Mouse (Mus musculus) kidney, adult 8-10 months (tissue): ENCODE data around the gene Gm8764.
"Not testable (repeated sequence)": the region's sequence is repeated elsewhere in the genome, so short reads cannot be mapped to it uniquely, and the experiment has no call there.

Experiments used
- DNase-seq, 2 experiments: peaks; one replicate each; pipeline ENCODE4 v3.0.0; 2022

Gm8764 gene

GRCm38 (mm10) chr10:104159706-104160105, at the start of gene Gm8764:
Gene Gm8764, plus strand, starts transcription at chr10:104160006.
- not testable (repeated sequence) for DNase-seq

DNA sequence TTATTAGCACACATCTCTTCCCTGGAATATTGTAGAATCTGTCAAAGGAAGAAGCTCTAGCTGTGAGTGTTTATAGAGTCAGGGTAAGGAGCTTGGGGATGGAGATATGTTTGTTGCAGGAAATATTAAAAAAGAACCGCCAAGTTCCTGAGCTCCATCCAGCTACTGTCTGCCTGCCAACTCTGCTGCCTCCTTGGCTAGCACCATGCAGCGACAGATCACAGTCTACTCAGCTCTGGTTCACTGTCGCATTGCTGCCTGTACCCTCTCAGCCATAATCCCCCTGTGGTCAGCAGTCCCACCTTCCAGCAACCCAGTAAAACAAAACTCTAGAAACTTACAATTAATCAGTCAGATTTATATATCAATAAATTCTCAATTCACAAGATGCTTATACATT, 49.8 kb upstream of the Gm8764 start:
- no peak for DNase-seq

DNA sequence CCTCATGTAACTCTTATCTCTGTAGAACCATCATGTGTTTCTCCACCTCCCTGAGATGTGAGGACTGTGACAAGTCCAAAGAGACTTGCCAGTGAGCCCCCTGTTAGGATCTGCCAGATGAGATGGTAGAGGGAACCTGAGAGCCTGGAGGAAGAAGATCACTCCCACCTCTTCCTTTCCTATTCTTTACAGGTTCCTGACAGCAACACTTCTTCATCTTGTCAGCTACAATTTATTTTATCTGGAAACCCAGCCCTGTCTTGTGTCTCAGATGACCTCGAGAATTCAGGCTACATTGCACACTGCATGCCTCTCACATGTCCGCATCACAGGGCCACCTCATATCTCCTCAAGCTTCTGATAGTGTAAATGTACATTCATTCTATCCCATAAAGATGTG, 41.5 kb upstream of the Gm8764 start:
- no peak for DNase-seq

DNA sequence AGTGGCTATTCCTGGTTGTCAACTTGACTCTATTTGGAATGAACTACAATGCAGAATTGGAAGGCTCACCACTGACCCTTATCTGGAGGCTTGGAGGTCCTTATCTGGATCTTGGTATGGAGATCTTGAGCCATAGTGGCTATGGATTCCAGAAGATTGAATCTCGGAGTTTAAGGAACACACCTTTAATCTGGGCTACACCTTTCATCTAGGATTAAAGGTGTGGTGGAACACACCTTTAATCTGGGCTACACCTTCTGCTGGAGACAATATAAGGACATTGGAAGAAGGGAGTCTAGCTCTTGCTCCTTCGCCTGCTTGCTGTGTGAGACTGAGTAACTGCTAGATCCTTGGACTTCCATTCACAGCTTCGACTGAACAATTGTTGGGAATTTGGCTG, 17.1 kb upstream of the Gm8764 start, which contains the start of gene Gm21293:
Gm21293 (plus strand) TSS at position 301 of the 400 bp plus-strand sequence.
- DNase-seq, result not testable (repeated sequence)

DNA sequence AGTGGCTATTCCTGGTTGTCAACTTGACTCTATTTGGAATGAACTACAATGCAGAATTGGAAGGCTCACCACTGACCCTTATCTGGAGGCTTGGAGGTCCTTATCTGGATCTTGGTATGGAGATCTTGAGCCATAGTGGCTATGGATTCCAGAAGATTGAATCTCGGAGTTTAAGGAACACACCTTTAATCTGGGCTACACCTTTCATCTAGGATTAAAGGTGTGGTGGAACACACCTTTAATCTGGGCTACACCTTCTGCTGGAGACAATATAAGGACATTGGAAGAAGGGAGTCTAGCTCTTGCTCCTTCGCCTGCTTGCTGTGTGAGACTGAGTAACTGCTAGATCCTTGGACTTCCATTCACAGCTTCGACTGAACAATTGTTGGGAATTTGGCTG, 8.6 kb upstream of the Gm8764 start, which contains the start of gene Gm6763:
Gm6763 (plus strand) TSS at position 301 of the 400 bp plus-strand sequence.
- not testable (repeated sequence) for DNase-seq

DNA sequence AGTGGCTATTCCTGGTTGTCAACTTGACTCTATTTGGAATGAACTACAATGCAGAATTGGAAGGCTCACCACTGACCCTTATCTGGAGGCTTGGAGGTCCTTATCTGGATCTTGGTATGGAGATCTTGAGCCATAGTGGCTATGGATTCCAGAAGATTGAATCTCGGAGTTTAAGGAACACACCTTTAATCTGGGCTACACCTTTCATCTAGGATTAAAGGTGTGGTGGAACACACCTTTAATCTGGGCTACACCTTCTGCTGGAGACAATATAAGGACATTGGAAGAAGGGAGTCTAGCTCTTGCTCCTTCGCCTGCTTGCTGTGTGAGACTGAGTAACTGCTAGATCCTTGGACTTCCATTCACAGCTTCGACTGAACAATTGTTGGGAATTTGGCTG, 8.4 kb downstream of the Gm8764 start, which contains the start of gene Gm21304:
Gm21304 (plus strand) TSS at position 301 of the 400 bp plus-strand sequence.
- DNase-seq, result not testable (repeated sequence)

DNA sequence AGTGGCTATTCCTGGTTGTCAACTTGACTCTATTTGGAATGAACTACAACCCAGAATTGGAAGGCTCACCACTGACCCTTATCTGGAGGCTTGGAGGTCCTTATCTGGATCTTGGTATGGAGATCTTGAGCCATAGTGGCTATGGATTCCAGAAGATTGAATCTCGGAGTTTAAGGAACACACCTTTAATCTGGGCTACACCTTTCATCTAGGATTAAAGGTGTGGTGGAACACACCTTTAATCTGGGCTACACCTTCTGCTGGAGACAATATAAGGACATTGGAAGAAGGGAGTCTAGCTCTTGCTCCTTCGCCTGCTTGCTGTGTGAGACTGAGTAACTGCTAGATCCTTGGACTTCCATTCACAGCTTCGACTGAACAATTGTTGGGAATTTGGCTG, 16.9 kb downstream of the Gm8764 start, which contains the start of gene Gm21312:
Gm21312 (plus strand) TSS at position 301 of the 400 bp plus-strand sequence.
- DNase-seq, result not testable (repeated sequence)

DNA sequence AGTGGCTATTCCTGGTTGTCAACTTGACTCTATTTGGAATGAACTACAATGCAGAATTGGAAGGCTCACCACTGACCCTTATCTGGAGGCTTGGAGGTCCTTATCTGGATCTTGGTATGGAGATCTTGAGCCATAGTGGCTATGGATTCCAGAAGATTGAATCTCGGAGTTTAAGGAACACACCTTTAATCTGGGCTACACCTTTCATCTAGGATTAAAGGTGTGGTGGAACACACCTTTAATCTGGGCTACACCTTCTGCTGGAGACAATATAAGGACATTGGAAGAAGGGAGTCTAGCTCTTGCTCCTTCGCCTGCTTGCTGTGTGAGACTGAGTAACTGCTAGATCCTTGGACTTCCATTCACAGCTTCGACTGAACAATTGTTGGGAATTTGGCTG, 25.4 kb downstream of the Gm8764 start, which contains the start of gene Gm20765:
Gm20765 (plus strand) TSS at position 301 of the 400 bp plus-strand sequence.
- DNase-seq, result not testable (repeated sequence)

DNA sequence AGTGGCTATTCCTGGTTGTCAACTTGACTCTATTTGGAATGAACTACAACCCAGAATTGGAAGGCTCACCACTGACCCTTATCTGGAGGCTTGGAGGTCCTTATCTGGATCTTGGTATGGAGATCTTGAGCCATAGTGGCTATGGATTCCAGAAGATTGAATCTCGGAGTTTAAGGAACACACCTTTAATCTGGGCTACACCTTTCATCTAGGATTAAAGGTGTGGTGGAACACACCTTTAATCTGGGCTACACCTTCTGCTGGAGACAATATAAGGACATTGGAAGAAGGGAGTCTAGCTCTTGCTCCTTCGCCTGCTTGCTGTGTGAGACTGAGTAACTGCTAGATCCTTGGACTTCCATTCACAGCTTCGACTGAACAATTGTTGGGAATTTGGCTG, 33.9 kb downstream of the Gm8764 start, which contains the start of gene Gm4340:
Gm4340 (plus strand) TSS at position 301 of the 400 bp plus-strand sequence.
- not testable (repeated sequence) for DNase-seq

- DNase-seq, result no peak
Measured at GRCm38 (mm10) chr10:104209655-104210054, 49.8 kb downstream of the Gm8764 start.

- DNase-seq, result no peak
Measured at GRCm38 (mm10) chr10:104210268-104210990, 50.6 kb downstream of the Gm8764 start.
